Mouse (Mus musculus): ENCODE data around the gene Wdr59.
"Not testable (repeated sequence)": the region's sequence is repeated elsewhere in the genome, so short reads cannot be mapped to it uniquely, and the experiment has no call there.

The Wdr59 gene

DNA sequence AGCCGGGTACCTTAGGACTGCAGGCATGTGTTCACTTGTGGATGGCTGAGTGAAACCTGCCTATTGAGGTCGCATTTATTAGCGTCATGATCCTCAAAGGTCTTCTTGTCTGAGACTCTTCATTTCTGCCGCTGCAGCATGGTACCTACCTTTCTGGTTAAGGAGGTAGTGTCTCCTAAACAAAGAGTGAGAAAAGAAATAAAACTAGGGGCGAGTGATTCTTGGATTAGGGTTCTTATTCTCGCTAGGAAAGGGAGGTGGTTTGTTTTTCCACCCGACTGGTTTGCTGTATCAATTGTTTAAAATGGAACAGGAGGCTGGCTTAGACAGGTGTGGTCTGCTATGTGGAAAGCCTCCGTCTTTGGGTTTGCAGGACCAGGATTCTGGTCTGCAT lies 15.9 kb upstream of the Wdr59 start:
- DNase-seq (ENCODE audit: low spot score in 2 of 2) = no peak

DNA sequence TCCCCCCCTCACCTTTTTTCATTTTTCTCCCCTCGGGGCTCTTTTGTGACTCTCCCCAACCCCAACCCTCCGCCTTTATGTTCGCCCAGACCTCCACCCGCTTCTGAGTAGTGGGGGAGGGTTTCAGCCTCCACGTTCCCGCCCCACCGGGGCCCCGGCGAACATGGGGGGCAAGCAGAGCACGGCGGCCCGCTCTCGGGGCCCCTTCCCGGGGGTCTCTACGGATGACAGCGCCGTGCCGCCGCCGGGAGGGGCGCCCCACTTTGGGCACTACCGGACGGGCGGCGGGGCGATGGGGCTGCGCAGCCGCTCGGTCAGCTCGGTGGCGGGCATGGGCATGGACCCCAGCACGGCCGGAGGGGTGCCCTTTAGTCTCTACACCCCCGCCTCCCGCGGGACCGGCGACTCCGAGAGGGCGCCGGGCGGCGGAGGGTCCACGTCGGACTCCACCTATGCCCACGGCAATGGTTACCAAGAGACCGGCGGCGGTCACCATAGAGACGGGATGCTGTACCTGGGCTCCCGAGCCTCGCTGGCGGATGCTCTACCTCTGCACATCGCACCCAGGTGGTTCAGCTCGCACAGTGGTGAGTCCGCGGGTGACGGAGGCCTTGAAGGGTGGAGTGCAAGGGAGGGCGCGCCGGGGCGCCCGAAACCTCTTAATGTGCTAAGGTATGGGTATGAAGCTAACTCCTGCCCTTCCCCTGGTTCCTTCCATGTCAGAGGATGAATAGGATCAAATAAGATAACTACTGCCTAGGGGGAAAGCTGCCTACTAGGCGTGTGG lies 15.3 kb upstream of the Wdr59 start:
- peak; percentile 57 to 71 for DNase-seq (ENCODE audit: low spot score in 2 of 2)

DNA sequence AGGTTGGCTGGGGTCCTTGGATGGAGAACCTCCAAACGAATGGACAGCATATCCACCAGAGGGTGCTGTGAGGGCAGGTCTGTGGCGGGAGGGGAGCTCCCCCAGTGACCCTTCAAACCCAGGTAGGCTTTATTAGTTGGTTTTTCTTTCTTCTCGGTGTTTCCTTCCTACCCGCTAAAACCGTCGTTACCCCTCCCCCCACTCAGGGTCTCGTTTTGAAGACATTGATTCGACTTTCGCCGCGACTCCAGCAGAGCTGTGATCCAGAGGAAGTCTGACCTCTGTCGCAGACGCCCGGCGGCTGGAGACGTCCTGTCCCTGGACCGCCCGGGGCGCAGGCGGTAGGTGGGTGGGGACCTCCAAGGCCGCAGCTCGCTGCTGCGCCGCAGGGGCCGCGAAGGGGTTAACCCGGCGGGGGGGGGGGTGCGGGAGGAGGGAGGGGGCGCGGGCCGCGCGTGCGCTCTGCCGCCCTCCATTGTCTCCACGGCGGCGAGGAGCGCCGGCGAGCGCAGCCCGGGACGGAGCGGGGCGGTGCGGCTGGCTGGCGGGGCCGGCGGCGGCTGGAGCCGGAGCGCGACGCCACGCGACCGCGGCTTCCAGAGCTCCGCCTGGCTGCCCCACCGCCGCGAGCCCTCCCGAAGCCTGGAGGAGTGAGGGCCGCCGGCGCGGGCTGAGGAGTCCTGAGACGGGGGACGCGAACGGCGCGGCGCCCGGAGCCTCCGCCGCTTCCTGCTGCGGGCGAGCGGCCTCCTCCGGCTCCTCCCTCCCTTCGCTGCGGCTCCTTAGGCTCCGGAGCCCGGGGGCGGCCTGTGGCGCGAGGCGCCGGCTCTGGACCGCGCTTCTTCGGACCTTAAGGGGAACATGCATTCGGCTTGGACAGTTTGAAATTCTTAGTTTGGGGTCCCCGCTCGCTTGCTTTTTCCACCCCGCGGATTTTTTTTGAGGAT lies 14.4 kb upstream of the Wdr59 start, which contains the start of gene Znrf1:
Gene Znrf1, plus strand, starts transcription at position 67 of the 947 bp plus-strand sequence.
- DNase-seq (ENCODE audit: low spot score in 2 of 2) = peak; percentile 74 to 76

GRCm38 (mm10) chr8:111535491-111535890 lies 13.6 kb upstream of the Wdr59 start:
- no peak for DNase-seq (ENCODE audit: low spot score in 2 of 2)

DNA sequence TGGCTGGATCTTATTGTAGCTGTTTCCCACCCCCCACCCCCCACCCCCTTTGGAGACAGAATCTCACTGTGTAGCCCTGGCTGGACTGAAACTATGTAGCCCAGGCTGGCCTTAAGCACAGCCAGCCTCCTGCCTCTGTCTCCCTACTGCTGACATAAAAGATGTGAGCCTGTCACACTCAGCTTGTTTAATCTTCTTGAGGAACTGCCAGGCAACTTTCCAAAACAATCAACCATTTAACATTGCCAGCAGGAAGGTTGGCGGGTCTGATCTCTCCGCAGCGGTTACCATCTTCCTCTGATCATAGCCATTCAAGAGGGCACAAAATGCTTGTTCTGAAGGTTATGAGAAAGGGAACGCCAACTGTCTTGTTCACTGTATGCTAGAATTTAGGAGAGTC lies 11.6 kb upstream of the Wdr59 start:
- no peak for DNase-seq (ENCODE audit: low spot score in 2 of 2)

DNA sequence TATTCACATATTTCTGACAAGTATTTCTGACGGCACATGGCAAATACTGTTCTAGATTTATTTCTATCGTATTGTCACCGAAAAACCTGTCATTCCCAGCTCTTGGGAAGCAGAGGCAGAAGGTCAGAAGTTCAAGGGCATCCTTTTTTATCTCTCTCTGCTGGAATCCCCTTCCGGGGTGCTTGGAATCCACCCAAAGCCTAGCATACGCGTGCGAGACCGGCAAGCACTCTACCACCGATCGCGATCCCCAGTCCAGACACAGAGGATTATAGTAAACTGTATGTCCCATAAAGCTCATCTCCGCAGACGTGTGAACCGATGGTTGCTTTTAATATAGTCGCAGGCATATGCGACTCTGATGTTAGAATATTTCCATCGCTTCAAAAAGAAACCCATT lies 9.7 kb upstream of the Wdr59 start:
- no peak for DNase-seq (ENCODE audit: low spot score in 2 of 2)

DNA sequence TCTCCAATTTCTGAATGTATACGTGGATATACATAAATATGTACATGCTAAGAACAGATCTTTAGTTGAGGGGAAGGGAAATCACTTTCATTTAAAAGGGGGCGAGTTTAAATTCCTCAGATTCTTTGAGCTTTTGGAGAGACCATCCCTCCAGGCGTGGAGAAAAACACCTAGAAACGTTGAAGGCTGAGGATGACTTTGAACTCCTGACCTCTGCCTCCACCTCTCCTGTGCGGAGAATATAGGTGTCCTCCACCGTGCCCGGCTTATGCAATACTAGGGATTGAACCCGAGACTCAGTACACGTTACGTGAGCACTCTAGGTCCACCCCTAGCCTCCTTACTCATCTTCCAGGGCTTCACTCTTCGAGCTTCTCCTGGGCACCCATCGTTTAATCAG lies 9.3 kb upstream of the Wdr59 start:
- no peak for DNase-seq (ENCODE audit: low spot score in 2 of 2)

DNA sequence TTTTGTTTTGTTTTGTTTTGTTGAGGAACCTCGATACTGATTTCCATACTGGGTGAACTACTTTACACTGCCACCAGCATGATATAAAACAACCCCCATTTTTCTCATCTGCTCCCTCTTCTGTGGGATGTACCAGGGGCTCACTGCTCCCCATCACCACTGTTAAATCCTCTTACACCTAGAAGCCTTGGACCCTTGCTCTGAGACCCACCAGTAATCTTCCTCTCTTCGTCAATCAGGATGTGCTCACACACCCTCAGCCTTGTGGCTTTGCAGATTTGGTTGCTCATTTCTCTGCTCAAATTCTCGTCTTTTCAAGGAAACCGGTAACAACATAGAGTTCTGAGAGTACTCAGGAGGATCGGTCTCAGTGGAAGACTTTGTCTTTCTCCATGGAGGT lies 6.2 kb upstream of the Wdr59 start:
- DNase-seq (ENCODE audit: low spot score in 2 of 2) = no peak

- no peak for DNase-seq (ENCODE audit: low spot score in 2 of 2)
These were observed 5.3 kb upstream of the Wdr59 start for GRCm38 (mm10) chr8:111527149-111527548.

- no peak for DNase-seq (ENCODE audit: low spot score in 2 of 2)
These were observed 4.6 kb upstream of the Wdr59 start for GRCm38 (mm10) chr8:111526403-111527024.

DNA sequence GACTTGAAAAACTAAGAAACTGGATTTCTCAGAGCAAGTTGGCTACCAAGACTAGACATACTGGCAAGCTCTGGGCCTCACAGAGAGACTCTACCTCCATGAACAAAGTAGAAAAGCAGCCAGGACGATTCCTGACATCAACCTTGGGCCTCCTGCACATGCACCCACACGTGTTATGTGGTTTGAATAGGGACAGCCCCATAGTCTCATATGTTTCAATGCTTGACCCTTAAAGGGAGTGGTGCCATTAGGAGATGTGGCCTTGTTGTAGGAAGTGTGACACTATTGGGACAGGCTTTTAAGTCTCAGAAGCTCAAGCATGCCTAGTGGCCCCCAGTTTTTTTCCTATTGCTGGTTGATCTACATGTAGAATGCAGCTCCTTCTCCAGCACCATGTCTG lies 4.4 kb downstream of the Wdr59 start:
- no peak for DNase-seq (ENCODE audit: low spot score in 2 of 2)

GRCm38 (mm10) chr8:111516451-111517035 lies 5.3 kb downstream of the Wdr59 start:
- no peak for DNase-seq (ENCODE audit: low spot score in 2 of 2)

DNA sequence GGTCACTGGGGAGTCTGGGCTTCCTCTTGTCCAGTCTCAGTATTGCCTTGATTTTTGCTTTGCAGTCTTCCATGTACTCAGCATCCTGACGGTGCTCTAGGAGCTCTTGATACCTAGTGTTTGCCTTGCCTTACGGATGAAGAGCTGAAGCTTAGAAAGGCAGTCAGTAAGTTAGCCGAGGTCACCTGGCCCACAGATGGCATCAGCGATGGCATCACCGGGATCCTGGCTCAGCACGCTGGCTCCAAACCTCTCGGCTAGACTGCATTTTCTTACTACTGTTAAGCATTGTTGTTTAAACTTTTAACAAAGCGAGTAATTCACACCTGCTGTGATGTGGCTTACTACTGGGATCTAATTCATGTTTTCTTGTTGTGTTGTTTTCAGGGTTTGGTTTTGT lies 8.4 kb downstream of the Wdr59 start:
- no peak for DNase-seq (ENCODE audit: low spot score in 2 of 2)

DNA sequence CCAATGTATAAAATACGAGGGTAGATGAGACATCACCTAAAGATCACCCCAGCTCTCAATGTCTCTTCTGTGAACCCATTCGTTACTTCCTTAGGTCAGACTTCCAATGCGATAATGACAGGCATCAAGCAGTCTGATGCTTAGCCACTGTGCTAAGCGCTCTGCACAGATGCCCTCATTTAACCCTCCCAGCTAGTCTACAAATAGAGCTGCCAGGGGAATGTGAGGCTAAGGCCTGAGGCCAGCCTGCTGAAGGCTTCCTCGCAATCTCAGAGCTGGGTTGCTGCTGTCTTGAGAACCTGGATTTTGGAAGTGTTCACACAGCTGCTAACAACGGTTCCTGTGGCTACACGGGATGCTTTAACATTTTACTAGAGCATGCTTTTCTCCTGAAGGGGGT lies 9.0 kb downstream of the Wdr59 start:
- DNase-seq (ENCODE audit: low spot score in 2 of 2) = no peak

DNA sequence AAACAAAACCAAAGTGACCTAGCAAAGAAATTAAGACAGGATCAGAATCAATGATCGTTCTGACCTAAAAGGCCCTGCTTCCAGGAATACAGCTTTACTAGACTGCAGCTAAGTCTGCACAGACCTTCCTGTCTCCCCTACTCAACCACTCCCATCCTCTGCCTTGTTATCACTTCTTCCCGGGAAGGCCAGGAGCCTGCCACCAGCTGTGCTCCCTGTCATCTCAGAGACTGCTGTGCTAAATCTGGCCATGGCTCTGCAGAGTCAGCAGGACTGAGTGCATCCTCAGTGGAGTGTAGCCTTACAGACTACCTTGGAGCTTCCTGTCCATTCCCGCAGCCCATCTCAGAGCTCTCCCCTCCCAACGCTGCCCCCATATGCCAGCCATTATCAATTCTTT lies 11.5 kb downstream of the Wdr59 start:
- no peak for DNase-seq (ENCODE audit: low spot score in 2 of 2)

DNA sequence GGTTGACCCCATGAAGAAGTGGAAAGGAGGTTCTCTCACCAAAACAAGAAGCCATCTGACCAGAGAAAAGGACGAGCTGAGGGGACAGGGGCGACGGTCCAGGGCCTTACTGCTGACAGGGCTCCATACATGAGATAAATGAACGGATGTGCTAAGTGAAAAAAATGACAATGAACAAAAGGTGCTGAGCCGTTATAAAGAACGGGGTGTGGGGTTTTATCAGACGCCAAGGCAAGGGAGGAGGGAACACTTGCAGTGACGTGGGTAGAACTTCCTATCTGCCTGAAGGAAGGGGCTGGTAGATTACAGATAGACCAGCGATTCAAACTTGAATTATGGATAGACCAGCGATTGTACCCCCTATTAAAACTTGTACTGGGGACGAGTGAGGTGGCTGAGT lies 12.6 kb downstream of the Wdr59 start:
- no peak for DNase-seq (ENCODE audit: low spot score in 2 of 2)

DNA sequence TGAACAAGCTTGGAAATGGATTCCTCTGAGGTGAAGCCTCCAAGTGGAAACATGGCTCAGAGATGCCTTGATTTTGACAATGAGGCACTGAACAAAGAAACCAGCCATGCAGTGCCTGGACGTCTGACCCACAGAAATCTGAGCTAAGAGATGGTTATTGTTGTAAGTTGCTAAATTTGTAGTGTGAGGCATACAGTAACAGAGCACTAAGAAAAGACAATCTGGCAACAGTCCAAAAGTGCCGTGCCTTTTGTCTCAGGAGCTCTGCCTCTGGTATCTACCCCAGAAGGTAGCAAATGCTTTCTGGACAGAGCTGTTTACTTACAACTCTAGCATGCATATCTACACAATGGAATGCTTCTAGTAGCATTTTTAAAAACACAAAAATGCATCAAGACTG lies 13.3 kb downstream of the Wdr59 start:
- no peak for DNase-seq (ENCODE audit: low spot score in 2 of 2)

- DNase-seq (ENCODE audit: low spot score in 2 of 2) = no peak
These were observed 20.0 kb downstream of the Wdr59 start for GRCm38 (mm10) chr8:111501724-111502464.

DNA sequence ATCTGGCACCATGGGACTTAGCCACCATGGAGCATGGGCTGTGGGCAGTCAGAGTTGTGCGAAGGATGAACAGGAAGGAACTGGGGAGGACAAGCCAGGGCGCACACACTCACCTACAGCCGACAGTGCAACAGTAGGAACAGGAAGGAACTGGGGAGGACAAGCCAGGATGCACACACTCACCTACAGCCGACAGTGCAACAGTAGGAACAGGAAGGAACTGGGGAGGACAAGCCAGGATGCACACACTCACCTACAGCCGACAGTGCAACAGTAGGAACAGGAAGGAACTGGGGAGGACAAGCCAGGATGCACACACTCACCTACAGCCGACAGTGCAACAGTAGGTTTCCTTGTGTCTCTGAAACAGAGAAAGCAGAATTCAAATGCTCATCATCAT lies 23.6 kb downstream of the Wdr59 start:
- not testable (repeated sequence) for DNase-seq (ENCODE audit: low spot score in 2 of 2)

GRCm38 (mm10) chr8:111496326-111496725 lies 25.6 kb downstream of the Wdr59 start:
- no peak for DNase-seq (ENCODE audit: low spot score in 2 of 2)

- no peak for DNase-seq (ENCODE audit: low spot score in 2 of 2)
These were observed 28.7 kb downstream of the Wdr59 start for GRCm38 (mm10) chr8:111493176-111493575.
